Mouse (Mus musculus): ENCODE measurements around the gene Fry. TPM values are rescaled to one million over a fixed set of nuclear protein-coding genes. Genes with fewer than 3 reads are reported as not detected.

The Fry gene
- total RNA-seq, 1 experiment from 2014 or later = 51.4 TPM

DNA sequence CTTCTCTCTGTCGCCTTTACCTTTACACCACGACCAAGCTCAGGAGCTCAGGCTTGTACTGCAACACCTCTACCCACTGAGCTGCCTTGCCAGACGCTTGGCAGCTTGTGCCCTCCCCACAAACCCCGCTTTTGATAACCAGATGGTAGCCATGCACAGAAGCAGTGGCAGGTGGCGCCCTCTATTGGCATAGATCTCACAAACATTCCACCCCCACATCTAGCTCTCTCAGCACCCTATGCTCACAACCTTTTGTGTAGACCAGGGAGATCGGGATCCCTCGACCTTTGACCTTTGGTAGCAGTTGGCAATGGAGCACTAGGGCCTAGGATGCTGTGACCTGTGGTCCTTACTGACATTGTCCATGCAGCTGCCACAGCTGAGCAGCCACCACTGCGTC lies 171.2 kb downstream of the Fry start:
- 0 out of 2 replicates have a peak, but pooled peaks have one; percentile 22 for ATAC-seq (replicated peaks; ENCODE audit: insufficient number of reproducible peaks, low FRiP score, low TSS enrichment, poor library complexity, severe bottlenecking)

DNA sequence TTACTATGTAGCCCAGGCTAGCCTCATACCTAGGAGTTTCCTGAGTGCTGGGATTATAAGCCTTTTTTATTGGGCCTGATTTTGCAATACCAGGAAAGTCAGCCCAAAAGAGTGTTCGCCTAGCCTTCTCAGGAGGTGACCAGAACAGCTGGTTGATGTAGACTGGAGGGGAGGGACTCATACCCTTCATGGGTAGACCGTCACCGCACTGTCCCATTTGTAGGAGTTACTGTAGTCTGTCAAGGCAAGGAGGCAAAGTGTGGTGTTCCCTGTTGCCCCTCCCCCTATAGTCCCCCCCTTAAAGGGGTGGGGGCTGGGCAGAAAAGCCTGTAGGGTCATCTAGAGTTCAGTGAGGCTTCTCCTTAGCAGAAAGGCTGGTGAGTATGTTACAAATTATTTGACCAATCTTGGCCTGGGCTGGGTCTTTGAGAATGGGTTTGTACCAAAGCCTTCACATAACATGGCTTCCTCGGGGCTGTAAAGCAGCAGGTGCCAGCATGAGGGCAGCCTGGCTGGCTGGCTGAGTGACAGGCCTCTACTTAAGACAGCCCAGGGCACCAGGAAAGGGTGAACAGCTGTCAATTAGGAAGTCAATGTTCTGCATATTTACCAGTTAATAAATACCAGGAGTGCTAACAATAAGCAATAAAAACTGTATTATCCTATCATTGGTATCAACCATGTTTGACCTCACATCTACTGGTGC lies 172.2 kb downstream of the Fry start:
- no peak for ATAC-seq (replicated peaks; ENCODE audit: insufficient number of reproducible peaks, low FRiP score, low TSS enrichment, poor library complexity, severe bottlenecking)

DNA sequence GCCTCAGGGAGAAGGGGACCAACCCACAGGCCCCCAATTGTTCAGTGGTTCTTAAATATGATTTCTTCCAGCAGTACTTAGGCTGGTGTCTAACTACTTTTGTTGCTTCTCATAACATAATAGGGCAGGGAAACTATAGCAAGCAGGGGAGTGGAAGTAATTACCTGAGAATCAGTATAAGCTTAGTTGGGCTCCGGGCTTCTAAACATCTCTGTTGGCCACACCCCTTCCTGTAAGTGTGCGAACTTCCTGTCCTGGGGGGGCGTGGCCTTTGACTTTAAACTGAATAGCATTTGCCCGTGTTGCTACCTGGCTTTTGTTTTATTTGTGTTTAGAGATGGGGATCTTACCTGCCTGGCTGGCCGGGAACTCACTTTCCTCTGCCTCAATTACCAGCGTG lies 172.8 kb downstream of the Fry start:
- ATAC-seq (replicated peaks; ENCODE audit: insufficient number of reproducible peaks, low FRiP score, low TSS enrichment, poor library complexity, severe bottlenecking) = no peak

DNA sequence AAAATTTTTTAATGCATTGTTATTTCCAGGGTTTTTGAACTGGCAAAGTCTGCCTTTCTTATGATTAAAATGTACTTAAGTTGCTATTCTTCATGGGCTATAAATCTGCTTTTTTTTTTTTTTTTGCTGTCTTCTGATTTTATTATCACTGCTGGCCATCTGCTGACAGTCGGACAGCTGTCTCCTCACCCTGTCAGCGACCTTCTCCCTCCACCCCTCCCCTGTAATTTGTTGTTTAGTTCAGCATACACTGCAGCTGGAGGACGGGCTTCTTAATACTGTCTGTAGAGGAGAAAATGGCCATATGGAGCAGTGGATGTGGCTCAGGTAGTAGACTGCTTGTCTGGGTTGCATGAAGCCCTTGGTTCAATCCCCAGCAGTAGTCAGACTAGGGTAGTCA lies 173.7 kb downstream of the Fry start:
- no peak for ATAC-seq (replicated peaks; ENCODE audit: insufficient number of reproducible peaks, low FRiP score, low TSS enrichment, poor library complexity, severe bottlenecking)

DNA sequence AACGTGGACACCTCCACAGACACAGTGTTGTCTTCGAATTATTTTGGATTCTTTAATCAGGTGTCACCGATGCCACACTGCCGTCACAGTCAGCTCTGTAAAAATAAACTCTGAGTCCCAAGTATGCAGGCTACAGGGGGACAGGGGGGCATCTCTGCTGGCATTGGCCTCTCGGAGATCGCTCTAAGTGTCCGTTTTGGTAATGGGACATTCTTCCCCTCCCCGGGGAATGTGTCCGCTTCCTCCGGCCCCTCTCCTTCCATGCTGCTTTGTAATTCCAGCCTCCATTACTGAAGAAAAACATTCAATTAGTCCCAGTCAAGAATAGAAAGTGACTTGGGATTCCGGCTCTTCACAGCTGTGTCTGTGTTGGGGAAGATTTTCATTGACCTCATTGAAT lies 175.9 kb downstream of the Fry start:
- no peak for ATAC-seq (replicated peaks; ENCODE audit: insufficient number of reproducible peaks, low FRiP score, low TSS enrichment, poor library complexity, severe bottlenecking)

DNA sequence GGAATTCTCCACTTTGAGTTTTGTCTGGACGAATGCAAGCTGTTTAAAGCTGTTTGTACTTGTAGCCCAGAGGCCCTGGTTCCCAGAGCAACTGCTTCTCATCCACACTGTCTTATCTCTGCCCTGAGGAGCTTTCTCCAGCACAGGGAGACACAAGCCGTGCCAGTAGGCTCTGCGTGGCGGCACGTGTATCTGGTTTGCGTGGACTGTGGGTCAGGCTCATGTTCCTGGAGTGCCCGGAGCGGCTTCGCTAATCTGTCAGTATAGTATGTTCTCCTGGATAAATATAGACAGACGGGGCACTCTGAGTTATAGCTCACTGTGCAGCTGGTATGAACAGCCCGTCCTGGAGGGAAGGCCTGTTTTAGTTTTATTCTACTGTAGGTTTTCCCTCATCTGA lies 176.7 kb downstream of the Fry start:
- ATAC-seq (replicated peaks; ENCODE audit: insufficient number of reproducible peaks, low FRiP score, low TSS enrichment, poor library complexity, severe bottlenecking) = no peak

DNA sequence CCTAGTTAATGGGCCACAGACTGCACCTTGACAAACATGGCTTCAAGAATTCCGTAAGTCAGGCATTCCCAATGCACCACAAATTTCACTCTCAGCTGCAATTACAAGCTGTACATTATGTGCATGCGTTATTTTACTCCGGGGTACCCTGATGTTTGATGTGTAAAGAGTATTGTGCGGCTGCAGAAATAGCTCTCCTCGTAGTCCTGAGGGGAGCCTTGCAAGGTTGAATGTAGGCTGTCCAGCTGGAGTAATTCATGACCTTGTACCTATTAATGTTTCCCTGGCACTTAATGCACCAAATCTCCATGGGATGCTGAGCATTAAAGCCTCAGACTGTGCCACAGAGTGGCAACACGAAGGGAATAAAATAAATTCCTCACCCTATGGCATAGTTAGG lies 180.5 kb downstream of the Fry start:
- ATAC-seq (replicated peaks; ENCODE audit: insufficient number of reproducible peaks, low FRiP score, low TSS enrichment, poor library complexity, severe bottlenecking) = no peak

DNA sequence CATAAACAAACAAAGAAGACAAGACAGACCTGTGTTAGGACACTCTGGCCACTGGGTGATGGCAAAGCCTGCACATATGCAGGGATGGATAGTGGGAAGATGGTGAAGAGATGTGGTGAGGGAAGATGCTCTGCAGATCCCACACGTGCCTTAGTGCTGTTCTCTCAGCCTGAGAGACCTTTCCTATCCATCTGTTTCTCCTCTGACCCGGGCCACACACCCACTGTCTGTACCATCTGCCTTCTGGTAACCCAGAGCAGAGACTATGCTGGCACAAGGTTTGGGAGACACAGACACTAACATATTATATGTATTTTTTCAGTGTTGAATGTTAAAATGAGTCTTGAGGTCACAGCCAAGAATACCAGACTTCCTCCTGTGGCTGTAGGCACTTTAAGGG lies 183.7 kb downstream of the Fry start:
- ATAC-seq (replicated peaks; ENCODE audit: insufficient number of reproducible peaks, low FRiP score, low TSS enrichment, poor library complexity, severe bottlenecking) = no peak

DNA sequence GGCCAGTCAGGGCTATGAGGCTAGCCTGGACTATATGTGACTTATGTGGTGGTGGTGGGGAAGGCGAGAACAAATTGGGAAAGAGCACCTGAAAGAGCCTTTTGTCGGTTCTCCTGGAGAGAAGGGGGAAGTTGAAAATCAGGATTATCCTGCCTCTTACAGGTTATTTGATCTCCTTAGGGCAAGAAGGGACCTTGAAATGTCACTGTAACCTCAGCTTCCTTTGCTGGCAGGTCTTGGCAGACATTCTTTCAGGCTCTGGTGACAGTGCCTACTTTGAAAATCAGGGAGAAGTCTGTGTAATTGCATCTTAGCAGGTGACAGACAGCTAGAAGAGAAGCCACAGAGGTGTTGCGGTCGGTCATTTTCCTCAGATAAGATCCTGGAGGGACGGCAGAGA lies 184.6 kb downstream of the Fry start:
- ATAC-seq (replicated peaks; ENCODE audit: insufficient number of reproducible peaks, low FRiP score, low TSS enrichment, poor library complexity, severe bottlenecking) = no peak

DNA sequence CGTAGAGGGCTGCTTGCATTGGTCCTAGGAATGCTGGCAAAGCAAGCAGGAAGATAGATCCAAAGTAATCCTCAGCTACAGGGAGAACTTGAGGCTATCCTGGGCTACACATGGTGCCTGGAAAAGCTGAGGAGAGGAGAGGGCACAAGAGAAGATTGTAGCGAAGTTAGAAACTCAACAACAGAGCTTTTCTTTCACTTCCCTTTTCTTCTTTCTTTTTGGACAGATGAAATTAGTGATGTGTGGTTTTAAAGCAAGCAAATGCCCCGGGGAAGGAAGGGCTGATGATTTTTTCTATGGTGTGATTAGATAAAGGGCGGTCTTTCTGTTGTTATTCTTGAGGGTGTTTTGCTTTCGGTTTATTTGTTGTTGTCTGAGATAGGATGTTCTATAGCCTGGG lies 188.1 kb downstream of the Fry start:
- 0 out of 2 replicates have a peak, but pooled peaks have one; percentile 32 for ATAC-seq (replicated peaks; ENCODE audit: insufficient number of reproducible peaks, low FRiP score, low TSS enrichment, poor library complexity, severe bottlenecking)

DNA sequence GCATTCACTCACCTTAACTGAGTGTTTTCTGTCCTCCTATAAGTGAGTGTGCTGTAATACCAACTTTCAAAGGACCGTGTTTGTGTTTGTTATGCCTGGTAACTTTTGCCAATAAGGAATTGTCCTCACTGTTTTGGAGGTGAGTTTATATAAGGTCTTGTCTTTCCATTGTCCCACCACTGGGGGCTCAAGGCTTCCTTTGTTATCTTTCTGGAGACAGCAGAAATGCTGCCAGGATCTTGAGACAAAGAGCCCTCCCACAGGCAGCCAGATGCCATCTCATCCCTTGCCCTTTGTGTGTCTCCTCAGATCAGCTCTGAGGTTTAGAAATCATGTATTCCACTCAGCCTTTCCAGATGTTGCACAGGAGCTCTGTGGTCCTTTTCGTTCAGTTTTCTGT lies 194.8 kb downstream of the Fry start:
- no peak for ATAC-seq (replicated peaks; ENCODE audit: insufficient number of reproducible peaks, low FRiP score, low TSS enrichment, poor library complexity, severe bottlenecking)

DNA sequence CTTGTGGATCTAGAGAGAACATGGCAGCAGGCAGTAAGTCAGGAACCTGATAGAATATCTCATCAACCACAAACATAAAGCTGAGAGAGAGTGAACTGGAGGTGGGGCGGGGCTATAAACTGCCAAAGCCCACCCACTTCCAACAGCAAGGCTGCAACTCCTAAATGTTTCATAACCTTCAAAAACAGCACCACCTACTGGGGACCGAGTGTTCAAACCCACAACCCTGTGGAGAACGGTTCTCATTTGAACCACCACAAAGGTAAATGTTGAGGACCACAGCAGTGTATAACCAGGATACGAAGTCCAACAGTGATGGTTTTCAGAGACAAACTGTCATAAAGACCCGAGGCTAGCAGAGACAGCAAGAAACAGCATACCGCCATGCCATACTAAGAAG lies 196.1 kb downstream of the Fry start:
- no peak for ATAC-seq (replicated peaks; ENCODE audit: insufficient number of reproducible peaks, low FRiP score, low TSS enrichment, poor library complexity, severe bottlenecking)

DNA sequence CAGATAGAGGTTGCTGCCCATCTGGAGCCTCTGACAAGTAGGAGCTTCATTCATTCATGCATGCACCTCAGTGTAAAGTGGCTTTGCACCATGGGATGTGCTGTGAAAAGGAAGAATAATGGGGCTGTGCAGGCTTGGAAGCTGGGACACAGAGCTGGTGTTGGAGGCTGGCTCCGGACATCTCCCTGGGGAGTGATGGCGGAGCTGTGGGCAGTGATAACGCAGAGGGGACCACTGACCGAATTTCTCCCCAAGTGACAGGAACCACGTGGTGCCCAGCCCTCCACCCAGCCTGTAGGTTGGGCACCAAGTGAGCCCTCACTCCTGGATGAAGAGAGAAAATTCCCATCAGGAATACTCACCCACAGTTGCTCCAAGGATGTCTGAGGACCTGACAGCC lies 207.0 kb downstream of the Fry start:
- ATAC-seq (replicated peaks; ENCODE audit: insufficient number of reproducible peaks, low FRiP score, low TSS enrichment, poor library complexity, severe bottlenecking) = no peak

DNA sequence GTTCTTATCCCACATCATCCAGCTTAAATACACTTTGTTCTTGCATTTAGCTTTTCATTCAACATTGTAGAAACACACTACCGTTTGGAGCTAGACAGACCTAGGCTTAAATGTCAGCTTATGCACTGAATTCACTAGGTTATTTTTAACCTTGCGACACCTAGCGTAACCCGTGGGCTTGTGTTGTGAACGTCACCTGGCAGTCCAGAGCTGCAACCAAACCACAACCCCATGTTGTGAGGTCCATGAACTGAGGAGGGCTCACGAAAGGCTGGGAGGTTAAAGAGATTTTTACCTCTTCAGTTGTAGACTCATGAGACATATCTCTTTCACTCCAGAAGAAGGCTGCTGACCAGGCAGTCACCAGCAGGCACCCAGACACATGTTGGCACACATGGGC lies 210.2 kb downstream of the Fry start:
- no peak for ATAC-seq (replicated peaks; ENCODE audit: insufficient number of reproducible peaks, low FRiP score, low TSS enrichment, poor library complexity, severe bottlenecking)

DNA sequence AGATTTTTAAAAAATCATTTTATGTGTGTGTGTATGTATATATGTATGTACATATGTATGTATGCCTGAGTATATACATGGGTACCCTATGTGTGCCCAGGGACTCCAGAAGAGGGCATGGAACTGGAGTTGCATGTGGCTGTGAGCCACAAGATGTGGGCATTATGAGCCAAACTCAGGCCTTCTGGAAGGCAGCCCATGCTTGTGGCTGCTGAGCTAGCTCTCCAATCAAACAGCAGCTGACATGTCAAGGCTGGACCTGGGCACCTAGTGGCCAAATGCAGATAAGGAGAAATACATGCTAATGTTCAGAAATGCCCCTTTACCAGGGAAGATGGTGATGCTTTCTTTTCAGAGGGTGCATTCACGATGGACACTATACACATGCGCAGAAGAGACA lies 213.4 kb downstream of the Fry start:
- no peak for ATAC-seq (replicated peaks; ENCODE audit: insufficient number of reproducible peaks, low FRiP score, low TSS enrichment, poor library complexity, severe bottlenecking)

DNA sequence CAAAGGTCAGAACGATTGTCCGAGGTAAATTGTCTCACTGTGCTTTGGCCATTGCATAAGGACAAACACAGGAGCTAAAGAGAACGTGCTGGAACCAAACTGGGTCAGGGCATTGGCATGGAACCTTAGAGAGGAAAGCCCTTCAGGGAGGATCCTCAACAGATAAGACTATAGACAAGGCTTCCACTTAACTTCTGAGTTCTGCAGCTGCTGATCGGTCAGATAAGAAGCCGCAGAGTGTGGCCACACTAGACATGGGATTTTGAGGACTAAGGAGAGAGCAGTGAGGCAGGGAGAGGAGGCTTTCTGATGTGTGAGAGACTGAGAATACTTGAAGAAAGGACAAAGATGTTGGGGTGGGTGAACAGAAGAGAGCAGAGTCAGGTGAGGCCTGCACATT lies 214.4 kb downstream of the Fry start:
- no peak for ATAC-seq (replicated peaks; ENCODE audit: insufficient number of reproducible peaks, low FRiP score, low TSS enrichment, poor library complexity, severe bottlenecking)

DNA sequence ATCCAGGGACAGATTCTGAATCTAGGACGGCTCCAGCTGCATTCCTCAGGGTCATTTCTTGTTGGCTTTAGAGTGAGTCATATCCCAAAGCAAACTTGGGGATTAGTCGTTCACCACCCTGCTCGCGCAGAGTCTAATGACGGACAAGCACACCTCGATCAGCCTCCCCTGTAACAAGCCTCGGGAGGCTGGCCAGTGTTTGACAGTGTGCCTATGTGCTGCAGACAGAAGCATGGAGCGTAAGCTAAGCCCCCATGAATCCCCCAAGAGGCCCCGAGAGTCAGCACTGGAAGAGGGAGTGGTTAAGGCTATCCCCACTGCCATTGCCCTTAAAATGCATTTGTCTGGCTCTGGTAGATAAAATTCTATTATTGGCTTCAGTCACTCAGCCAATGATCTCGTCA lies 214.9 kb downstream of the Fry start:
- ATAC-seq (replicated peaks; ENCODE audit: insufficient number of reproducible peaks, low FRiP score, low TSS enrichment, poor library complexity, severe bottlenecking) = no peak

DNA sequence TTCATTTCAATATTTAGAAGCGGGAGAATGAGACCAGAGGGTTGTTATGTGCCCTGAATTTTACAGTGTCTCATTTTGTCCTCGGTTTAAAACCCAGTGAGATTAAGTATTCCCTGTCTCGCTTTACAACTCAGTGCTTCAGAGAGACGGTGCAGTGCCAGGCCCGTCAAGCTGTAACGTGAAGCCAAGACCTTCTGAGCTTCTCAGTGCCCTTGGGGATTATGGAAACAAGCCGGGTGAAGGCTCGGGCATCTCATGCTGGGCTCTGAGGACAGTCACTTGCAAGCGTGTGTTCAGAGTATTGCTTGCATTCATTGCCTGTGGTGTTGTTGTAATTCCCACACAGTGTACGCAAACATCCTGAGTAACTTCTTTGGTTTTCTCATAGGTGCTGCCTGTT lies 218.0 kb downstream of the Fry start:
- no peak for ATAC-seq (replicated peaks; ENCODE audit: insufficient number of reproducible peaks, low FRiP score, low TSS enrichment, poor library complexity, severe bottlenecking)

DNA sequence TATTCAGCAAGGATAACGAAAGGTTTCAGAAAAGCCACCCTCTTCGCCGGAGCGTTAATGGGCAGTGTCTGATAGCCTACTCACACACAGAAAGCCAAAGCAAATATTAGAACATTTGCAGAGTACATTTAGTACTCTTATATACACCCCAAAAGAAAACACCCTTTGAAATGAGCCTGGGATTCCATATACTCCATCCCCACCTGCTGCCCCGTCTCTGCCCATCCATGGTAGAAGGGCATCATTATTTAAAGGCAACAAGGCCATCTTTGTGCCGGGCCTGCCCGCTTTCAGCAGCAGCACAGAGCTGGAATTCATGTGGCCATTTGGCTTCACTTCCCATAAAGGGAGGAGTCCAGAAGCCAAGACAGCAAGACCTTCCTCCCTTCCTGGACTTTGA lies 219.3 kb downstream of the Fry start:
- ATAC-seq (replicated peaks; ENCODE audit: insufficient number of reproducible peaks, low FRiP score, low TSS enrichment, poor library complexity, severe bottlenecking) = no peak

DNA sequence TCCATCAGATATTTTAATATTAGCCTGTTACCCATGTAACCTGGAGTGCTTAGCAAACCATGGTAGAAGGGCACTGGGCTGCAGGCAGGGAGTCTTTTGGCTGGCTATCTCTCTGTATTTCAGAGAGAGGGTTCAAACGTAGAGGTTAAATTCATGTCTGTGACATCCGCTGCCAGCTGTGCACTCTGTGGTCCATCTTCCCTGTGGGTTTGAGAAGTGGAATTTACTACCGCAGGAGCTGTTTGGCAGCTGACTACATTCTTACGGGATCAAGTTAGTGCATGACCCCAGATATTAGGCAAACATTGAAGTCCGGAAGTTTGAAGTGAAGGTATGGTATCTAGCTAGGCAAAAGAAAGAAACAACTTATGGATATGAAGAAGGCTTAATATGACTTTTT lies 222.5 kb downstream of the Fry start:
- ATAC-seq (replicated peaks; ENCODE audit: insufficient number of reproducible peaks, low FRiP score, low TSS enrichment, poor library complexity, severe bottlenecking) = no peak

DNA sequence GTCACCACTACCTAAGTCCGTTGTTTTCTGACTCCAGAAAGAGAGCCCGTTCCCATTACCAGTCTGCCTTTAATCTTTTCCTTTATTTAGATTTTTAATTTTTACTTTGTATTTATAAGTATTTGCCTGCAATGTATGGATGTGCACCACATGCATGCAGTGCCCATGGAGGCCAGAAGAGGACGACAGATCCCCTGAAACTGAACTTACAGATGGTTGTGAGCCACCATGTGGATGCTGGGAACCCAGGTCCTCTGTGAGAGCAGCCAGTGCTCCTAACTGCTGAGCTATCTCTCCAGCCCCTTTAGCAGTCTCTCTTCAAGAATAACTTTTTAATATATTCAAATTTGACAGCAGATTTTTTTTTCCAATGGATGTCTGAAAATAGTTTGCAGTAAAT lies 223.7 kb downstream of the Fry start:
- ATAC-seq (replicated peaks; ENCODE audit: insufficient number of reproducible peaks, low FRiP score, low TSS enrichment, poor library complexity, severe bottlenecking) = no peak

All from monocyte, adult 5-6 weeks (primary cell).